Mouse (Mus musculus): Measurements from ENCODE around the gene Sema3a.

DNA sequence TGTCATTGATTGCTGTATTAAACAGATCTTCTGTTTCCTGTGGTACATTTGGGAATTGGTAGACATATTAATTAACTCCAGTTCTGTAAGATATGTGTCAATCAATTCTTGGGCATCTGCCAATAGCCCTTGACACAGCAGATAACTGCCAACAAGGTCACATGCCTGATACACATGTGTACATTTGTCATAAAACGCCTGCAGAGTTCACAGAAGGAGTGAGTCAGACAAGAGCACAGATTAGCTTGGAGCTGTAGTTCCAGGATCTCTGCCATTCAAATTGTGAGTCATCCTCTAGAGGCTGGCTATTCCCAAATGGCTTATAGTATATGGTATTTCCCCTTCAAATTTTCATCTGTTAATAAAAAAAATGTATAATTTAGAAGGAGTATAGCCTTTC lies 352.4 kb downstream of the Sema3a start:
- no peak for TF ChIP-seq CTCF (IDR thresholded peaks at IDR 0.05; ENCODE audit: extremely low read depth, insufficient read length, insufficient replicate concordance, low read depth, low read length)
- no peak for TF ChIP-seq POLR2A (IDR thresholded peaks at IDR 0.05; ENCODE audit: low read depth, low read length)
